Mouse (Mus musculus): ENCODE measurements at regions not wholly inside any gene's neighbourhood (a gene's known extent, or its start where the extent isn't known, plus 50 kb on each side); places are given as distances from the start of the nearest gene placed in this dataset.

DNA sequence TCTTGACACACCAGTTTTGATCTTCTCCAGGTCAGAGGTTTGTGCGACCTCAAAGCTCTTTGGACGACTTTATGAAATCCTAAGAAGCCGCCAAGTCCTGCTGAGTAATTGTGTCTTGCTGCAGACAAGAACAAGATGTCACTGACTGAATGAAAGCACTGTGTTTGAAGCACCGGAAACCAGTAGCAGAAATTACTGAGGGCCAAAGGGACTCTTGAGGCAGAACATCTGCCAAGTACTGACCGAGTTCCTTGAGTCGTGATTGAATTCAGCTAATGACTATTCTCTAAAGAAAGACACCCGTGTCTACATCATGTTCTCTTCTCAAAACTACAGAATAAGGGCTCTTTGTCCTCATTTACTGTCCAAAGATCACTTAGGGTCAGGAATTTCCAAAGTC is 267.6 kb downstream of the Nfkbiz start:
- Histone ChIP-seq H3K27ac (replicated peaks) (no peak overlapping the region), H3K27me3 (ENCODE audit: control insufficient read depth, insufficient read depth, low read length) (no peaks in the 10 kb centered on the region), H3K4me1 (replicated peaks; ENCODE audit: control insufficient read depth, insufficient read depth) (no peaks in the 10 kb centered on the region), H3K9ac (ENCODE audit: low read length) (no peak overlapping the region), H3K36me3 (ENCODE audit: control insufficient read depth, insufficient read depth, low read length) (no peaks in the 10 kb centered on the region), H3K4me3 (ENCODE audit: low read depth, low read length) (no peak overlapping the region), H3K4me2 (replicated peaks; ENCODE audit: low read depth) (no peak overlapping the region), H3K9me3 (ENCODE audit: control insufficient read depth, low read length) (no peaks in the 10 kb centered on the region)
- TF ChIP-seq CTCF (IDR thresholded peaks at IDR 0.05; ENCODE audit: low read depth), result no peak
- no peak for TF ChIP-seq EP300 (optimal IDR thresholded peaks at IDR 0.05)
- WGBS, result 43% methylated on average over 7 of the region's 7 CpGs
- DNase-seq (ENCODE audit: low spot score) (no peak), ATAC-seq (ENCODE audit: low FRiP score, low TSS enrichment) (no peak)

DNA sequence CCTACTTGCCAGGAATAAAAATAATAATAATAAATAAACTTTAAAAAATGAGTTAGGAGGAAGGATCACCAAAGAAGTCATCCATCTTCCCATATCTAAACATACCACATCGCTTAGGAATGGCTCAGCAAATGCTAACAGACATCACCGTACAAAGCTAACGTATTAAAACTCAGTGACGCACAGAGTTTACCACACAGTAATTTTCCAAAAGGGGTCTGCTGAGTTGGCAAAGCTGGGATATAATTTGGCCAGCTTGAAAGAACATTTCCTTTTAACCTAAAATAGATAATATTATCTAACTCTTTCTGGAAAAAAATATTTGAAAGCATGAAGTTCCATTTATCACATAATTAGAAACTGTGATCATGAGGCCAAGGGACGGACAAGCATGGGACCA is 268.6 kb downstream of the Nfkbiz start:
- Histone ChIP-seq H3K9me3 (ENCODE audit: control insufficient read depth, low read length) (no peaks in the 10 kb centered on the region), H3K27ac (replicated peaks) (no peak overlapping the region), H3K4me1 (replicated peaks; ENCODE audit: control insufficient read depth, insufficient read depth) (no peaks in the 10 kb centered on the region), H3K36me3 (ENCODE audit: control insufficient read depth, insufficient read depth, low read length) (no peaks in the 10 kb centered on the region), H3K27me3 (ENCODE audit: control insufficient read depth, insufficient read depth, low read length) (no peaks in the 10 kb centered on the region), H3K4me3 (ENCODE audit: low read depth, low read length) (no peak overlapping the region), H3K9ac (ENCODE audit: low read length) (no peak overlapping the region), H3K4me2 (replicated peaks; ENCODE audit: low read depth) (no peak overlapping the region)
- no peak for ATAC-seq (ENCODE audit: low FRiP score, low TSS enrichment)
- no peak for DNase-seq (ENCODE audit: low spot score)
- WGBS, result 56% methylated on average over 5 of the region's 5 CpGs
- no peak for TF ChIP-seq EP300 (optimal IDR thresholded peaks at IDR 0.05)
- TF ChIP-seq CTCF (IDR thresholded peaks at IDR 0.05; ENCODE audit: low read depth), result no peak

- Histone ChIP-seq H3K27me3 (ENCODE audit: control insufficient read depth, insufficient read depth, low read length) (no peaks in the 10 kb centered on the region), H3K4me2 (replicated peaks; ENCODE audit: low read depth) (0 out of 2 replicates have a peak overlapping the region, but pooled peaks have one; percentile 4), H3K9ac (ENCODE audit: low read length) (no peak overlapping the region), H3K9me3 (ENCODE audit: control insufficient read depth, low read length) (no peaks in the 10 kb centered on the region), H3K27ac (replicated peaks) (no peak overlapping the region), H3K4me1 (replicated peaks; ENCODE audit: control insufficient read depth, insufficient read depth) (no peaks in the 10 kb centered on the region), H3K4me3 (ENCODE audit: low read depth, low read length) (no peak overlapping the region), H3K36me3 (ENCODE audit: control insufficient read depth, insufficient read depth, low read length) (no peaks in the 10 kb centered on the region)
- 34% methylated on average over 10 of the region's 10 CpGs for WGBS
- TF ChIP-seq CTCF (IDR thresholded peaks at IDR 0.05; ENCODE audit: low read depth) (no peak), EP300 (optimal IDR thresholded peaks at IDR 0.05) (no peak)
- ATAC-seq (ENCODE audit: low FRiP score, low TSS enrichment), result no peak
- DNase-seq (ENCODE audit: low spot score), result no peak
These were observed 258.2 kb upstream of the Zpld1 start for GRCm38 (mm10) chr16:55555821-55556535.

GRCm38 (mm10) chr16:55555224-55555623 is 257.4 kb upstream of the Zpld1 start:
- Histone ChIP-seq H3K4me3 (ENCODE audit: low read depth, low read length) (no peak overlapping the region), H3K4me2 (replicated peaks; ENCODE audit: low read depth) (no peak overlapping the region), H3K27ac (replicated peaks) (no peak overlapping the region), H3K27me3 (ENCODE audit: control insufficient read depth, insufficient read depth, low read length) (no peaks in the 10 kb centered on the region), H3K9me3 (ENCODE audit: control insufficient read depth, low read length) (no peaks in the 10 kb centered on the region), H3K4me1 (replicated peaks; ENCODE audit: control insufficient read depth, insufficient read depth) (no peaks in the 10 kb centered on the region), H3K36me3 (ENCODE audit: control insufficient read depth, insufficient read depth, low read length) (no peaks in the 10 kb centered on the region), H3K9ac (ENCODE audit: low read length) (no peak overlapping the region)
- TF ChIP-seq EP300 (optimal IDR thresholded peaks at IDR 0.05) (no peak), CTCF (IDR thresholded peaks at IDR 0.05; ENCODE audit: low read depth) (no peak)
- DNase-seq (ENCODE audit: low spot score), result no peak
- WGBS, result 52% methylated on average over 6 of the region's 6 CpGs
- ATAC-seq (ENCODE audit: low FRiP score, low TSS enrichment), result peak; percentile 77

- Histone ChIP-seq H3K27me3 (ENCODE audit: control insufficient read depth, insufficient read depth, low read length) (no peaks in the 10 kb centered on the region), H3K4me1 (replicated peaks; ENCODE audit: control insufficient read depth, insufficient read depth) (no peaks in the 10 kb centered on the region), H3K9ac (ENCODE audit: low read length) (no peak overlapping the region), H3K27ac (replicated peaks) (no peak overlapping the region), H3K9me3 (ENCODE audit: control insufficient read depth, low read length) (no peaks in the 10 kb centered on the region), H3K4me3 (ENCODE audit: low read depth, low read length) (no peak overlapping the region), H3K36me3 (ENCODE audit: control insufficient read depth, insufficient read depth, low read length) (no peaks in the 10 kb centered on the region), H3K4me2 (replicated peaks; ENCODE audit: low read depth) (no peak overlapping the region)
- DNase-seq (ENCODE audit: low spot score) (no peak), ATAC-seq (ENCODE audit: low FRiP score, low TSS enrichment) (no peak)
- TF ChIP-seq CTCF (IDR thresholded peaks at IDR 0.05; ENCODE audit: low read depth) (no peak), EP300 (optimal IDR thresholded peaks at IDR 0.05) (no peak)
- 72% methylated on average over 4 of the region's 4 CpGs for WGBS
These were observed 256.1 kb upstream of the Zpld1 start for GRCm38 (mm10) chr16:55553896-55554295.

DNA sequence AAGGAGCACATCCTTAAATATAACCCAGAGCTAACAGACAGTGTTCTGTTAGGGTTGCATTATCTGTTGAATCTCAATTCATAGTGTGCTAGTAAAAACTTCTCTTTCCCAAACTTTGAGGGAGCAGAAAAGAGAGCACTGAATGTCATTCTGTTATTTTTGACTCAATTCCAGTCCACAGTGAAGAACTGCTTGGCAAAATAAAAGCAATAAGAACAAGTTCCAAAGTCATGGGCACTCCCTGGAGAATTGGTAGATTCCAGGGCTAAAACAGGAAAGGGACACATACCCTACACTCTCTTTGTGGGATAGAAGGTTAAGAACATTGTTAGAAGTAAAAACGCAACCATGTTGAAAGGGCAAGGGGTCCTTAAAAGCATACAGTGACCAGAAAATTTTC is 253.6 kb upstream of the Zpld1 start:
- ATAC-seq (ENCODE audit: low FRiP score, low TSS enrichment) (no peak), DNase-seq (ENCODE audit: low spot score) (no peak)
- Histone ChIP-seq H3K4me2 (replicated peaks; ENCODE audit: low read depth) (no peak overlapping the region), H3K4me1 (replicated peaks; ENCODE audit: control insufficient read depth, insufficient read depth) (no peaks in the 10 kb centered on the region), H3K4me3 (ENCODE audit: low read depth, low read length) (no peak overlapping the region), H3K9me3 (ENCODE audit: control insufficient read depth, low read length) (no peaks in the 10 kb centered on the region), H3K27ac (replicated peaks) (no peak overlapping the region), H3K9ac (ENCODE audit: low read length) (no peak overlapping the region), H3K27me3 (ENCODE audit: control insufficient read depth, insufficient read depth, low read length) (no peaks in the 10 kb centered on the region), H3K36me3 (ENCODE audit: control insufficient read depth, insufficient read depth, low read length) (no peaks in the 10 kb centered on the region)
- WGBS, result 83% methylated on average over 1 of the region's 1 CpGs
- TF ChIP-seq CTCF (IDR thresholded peaks at IDR 0.05; ENCODE audit: low read depth), result no peak
- no peak for TF ChIP-seq EP300 (optimal IDR thresholded peaks at IDR 0.05)
